Mouse (Mus musculus) ES-Bruce4 (cell line): Measurements from ENCODE around the gene Thap4.

Experiments
- CTCF ChIP-seq: IDR thresholded peaks from one replicate; pipeline ENCODE4 v1.8.1; 2011; ENCODE audit warnings: low read depth, low read length
- EP300 ChIP-seq: IDR thresholded peaks from 2 replicates; pipeline ENCODE4 v1.6.1; 2011; ENCODE audit warnings: low read depth, low read length; ENCODE audit not compliant: insufficient read depth
- POLR2A ChIP-seq: IDR thresholded peaks from one replicate; pipeline ENCODE4 v1.8.1; 2011; ENCODE audit warnings: low read length; ENCODE audit not compliant: insufficient read depth

GRCm38 (mm10) chr1:93657025-93657360 is 97.7 kb downstream of the Thap4 start:
- TF ChIP-seq CTCF (no peak), EP300 (no peak), POLR2A (no peak)
